Mouse (Mus musculus) Patski (cell line): ENCODE data around the gene Pla2g10. TPM values are rescaled to one million over a fixed set of nuclear protein-coding genes. Genes with fewer than 3 reads are reported as not detected.
A peak's percentile ranks its signal among the peaks of the same experiment; 100 is the strongest.

ENCODE experiments used
- ATAC-seq: fragments of 100-300 bp; one replicate; pipeline ENCODE4 v1.8.0; 2021
- CTCF ChIA-PET: fragments of 350-600 bp; sonication (Branson Sonifier 250); formaldehyde crosslinking; loops from one replicate; lab custom pipeline; 2022; ENCODE audit warnings: inconsistent platforms; lab: Charles Lee
- POLR2A ChIA-PET: fragments of 350-600 bp; sonication (Branson Sonifier 250); formaldehyde crosslinking; loops from one replicate; lab custom pipeline; 2022; ENCODE audit warnings: antibody characterized with exemption, inconsistent platforms; lab: Charles Lee
- DNase-seq: peaks from one replicate; pipeline ENCODE4 v3.0.0-alpha.2; 2011; ENCODE audit warnings: low read depth, low spot score
- H3K27me3 ChIP-seq: fragments of 371-371 bp; one replicate; pipeline ENCODE4 v1.5.1; 2021
- CTCF ChIP-seq: fragments of 100-300 bp; IDR thresholded peaks from one replicate; pipeline ENCODE4 v1.5.1; 2021
- in situ Hi-C: fragments of 300-500 bp; cut with MboI; formaldehyde crosslinking; loops from 3 replicates; pipeline ENCODE4 v1.11.1; 2018; ENCODE audit warnings: low pct_unique_long_range_greater_than_20kb, mixed read lengths
- polyA plus RNA-seq: library from polyadenylated mRNA; unstranded; gene quantifications from one replicate; pipeline ENCODE4 v1.2.3, GENCODE M21; 2021

The Pla2g10 gene
- polyA plus RNA-seq, 1 experiment from 2014 or later = not detected

GRCm38 (mm10) chr16:13729428-13729827 is 1.4 kb downstream of the Pla2g10 start:
- ChIA-PET POLR2A (no interaction called here), CTCF (no interaction called here)
- no peaks in the 10 kb centered on the region for H3K27me3 ChIP-seq
- no peak for DNase-seq
- in situ Hi-C loops = loop anchor here (10.0 kb wide), 1 partner anchor 195 kb away; no protein-coding TSS in a partner anchor
- TF ChIP-seq CTCF = no peak
- ATAC-seq = no peak

- in situ Hi-C loops = loop anchor here (10.0 kb wide), 1 partner anchor 193 kb away; no protein-coding TSS in a partner anchor
- TF ChIP-seq CTCF = no peak
- no peak for DNase-seq
- ATAC-seq = no peak
- ChIA-PET CTCF (no interaction called here), POLR2A (no interaction called here)
- no peaks in the 10 kb centered on the region for H3K27me3 ChIP-seq
Observed at GRCm38 (mm10) chr16:13727811-13728335, 2.9 kb downstream of the Pla2g10 start.

GRCm38 (mm10) chr16:13722937-13723336 is 7.8 kb downstream of the Pla2g10 start:
- no peak for DNase-seq
- no peaks in the 10 kb centered on the region for H3K27me3 ChIP-seq
- no peak for ATAC-seq
- in situ Hi-C loops = loop anchor here (10.0 kb wide), 1 partner anchor 188 kb away; no protein-coding TSS in a partner anchor
- POLR2A ChIA-PET = no interaction called here
- TF ChIP-seq CTCF = no peak
- CTCF ChIA-PET = interaction anchor here (1.8 kb wide), 1 partner anchor 11 kb away, joined by 6 read pairs; no protein-coding TSS in a partner anchor

- no peak for DNase-seq
- no peaks in the 10 kb centered on the region for H3K27me3 ChIP-seq
- ChIA-PET POLR2A (interaction anchor here (0.6 kb wide), 2 partner anchors 29 to 49 kb away, joined by 3 read pairs; partner anchors contain the start of gene Parn), CTCF (interaction anchor here (1.6 kb wide), 1 partner anchor 17 kb away, joined by 4 read pairs; no protein-coding TSS in a partner anchor)
- no peak for TF ChIP-seq CTCF
- in situ Hi-C loops = no loop called here
- no peak for ATAC-seq
Observed at GRCm38 (mm10) chr16:13716821-13717553, 13.8 kb downstream of the Pla2g10 start.

GRCm38 (mm10) chr16:13714910-13715309 is 15.9 kb downstream of the Pla2g10 start:
- CTCF ChIA-PET = interaction anchor here (1.2 to 1.6 kb wide), 2 partner anchors 9 to 19 kb away, joined by 3 to 5 read pairs; no protein-coding TSS in a partner anchor

GRCm38 (mm10) chr16:13704676-13705075 is 26.1 kb downstream of the Pla2g10 start:
- no peak for ATAC-seq
- ChIA-PET POLR2A (interaction anchor here (0.9 kb wide), 1 partner anchor 11 kb away, joined by 3 read pairs; no protein-coding TSS in a partner anchor), CTCF (interaction anchor here (0.8 to 1.5 kb wide), 2 partner anchors 9 to 29 kb away, joined by 3 to 4 read pairs; no protein-coding TSS in a partner anchor)
- TF ChIP-seq CTCF = no peak
- in situ Hi-C loops = no loop called here
- no peak for DNase-seq
- no peaks in the 10 kb centered on the region for H3K27me3 ChIP-seq

More at GRCm38 (mm10) chr16:13714910-13715309, 15.9 kb downstream of the Pla2g10 start:
- no peak for TF ChIP-seq CTCF
- ATAC-seq = no peak
- POLR2A ChIA-PET = no interaction called here
- no peaks in the 10 kb centered on the region for H3K27me3 ChIP-seq
- no peak for DNase-seq
- in situ Hi-C loops = no loop called here

- in situ Hi-C loops = no loop called here
- no peak for ATAC-seq
- CTCF ChIA-PET = no interaction called here
- DNase-seq = no peak
- no peak for TF ChIP-seq CTCF
- no peaks in the 10 kb centered on the region for H3K27me3 ChIP-seq
- POLR2A ChIA-PET = no interaction called here
Observed at GRCm38 (mm10) chr16:13702184-13702583, 28.6 kb downstream of the Pla2g10 start.

GRCm38 (mm10) chr16:13698998-13699397 is 31.8 kb downstream of the Pla2g10 start:
- no peaks in the 10 kb centered on the region for H3K27me3 ChIP-seq
- ATAC-seq (no peak), DNase-seq (no peak)
- in situ Hi-C loops = no loop called here
- POLR2A ChIA-PET = no interaction called here
- CTCF ChIA-PET = interaction anchor here (1.4 kb wide), 1 partner anchor 20 kb away, joined by 3 read pairs; no protein-coding TSS in a partner anchor
- TF ChIP-seq CTCF = peak; percentile 76

- no peaks in the 10 kb centered on the region for H3K27me3 ChIP-seq
- no peak for TF ChIP-seq CTCF
- in situ Hi-C loops = no loop called here
- ATAC-seq (peak; percentile 95), DNase-seq (peak; percentile 94)
- POLR2A ChIA-PET = interaction anchor here (0.5 to 1.2 kb wide), 2 partner anchors 12 to 68 kb away, joined by 3 read pairs; no protein-coding TSS in a partner anchor
- CTCF ChIA-PET = interaction anchor here (1.0 to 1.5 kb wide), 3 partner anchors 14 to 124 kb away, joined by 3 to 4 read pairs (median 4); no protein-coding TSS in a partner anchor
Observed at GRCm38 (mm10) chr16:13678601-13679319, 52.0 kb downstream of the Pla2g10 start.

- H3K27me3 ChIP-seq = no peaks in the 10 kb centered on the region
- ATAC-seq (no peak), DNase-seq (no peak)
- ChIA-PET POLR2A (no interaction called here), CTCF (no interaction called here)
- in situ Hi-C loops = no loop called here
- TF ChIP-seq CTCF = no peak
Observed at GRCm38 (mm10) chr16:13674511-13674910, 56.3 kb downstream of the Pla2g10 start.
